Mouse (Mus musculus): ENCODE measurements around the gene Iffo1. TPM values are rescaled to one million over a fixed set of nuclear protein-coding genes. Genes with fewer than 3 reads are reported as not detected.

The Iffo1 gene
- polyA plus RNA-seq, 1 experiment: 18.4 TPM

- Histone ChIP-seq H3K79me3 (ENCODE audit: low read depth) (peaks cover 47% of the 10 kb centered on the region), H3ac (ENCODE audit: control insufficient read depth, insufficient read length, low read depth) (peak overlapping the region; percentile 83), H3K4me3 (ENCODE audit: insufficient read depth, poor library complexity, severe bottlenecking) (peak overlapping the region; percentile 92), H3K36me3 (ENCODE audit: control insufficient read depth, insufficient read depth) (peaks cover 45% of the 10 kb centered on the region), H3K27me3 (ENCODE audit: control insufficient read depth, insufficient read depth, insufficient read length) (no peaks in the 10 kb centered on the region), H3K79me2 (ENCODE audit: control insufficient read depth, insufficient read depth) (peaks cover 67% of the 10 kb centered on the region)
- no peak for TF ChIP-seq MAX (IDR thresholded peaks at IDR 0.05)
- TF ChIP-seq MYOG (IDR thresholded peaks at IDR 0.05; ENCODE audit: control insufficient read depth, extremely low read depth, insufficient read length): no peak
- TF ChIP-seq FOSL1 (IDR thresholded peaks at IDR 0.05; ENCODE audit: insufficient read depth, low read length, poor library complexity, severe bottlenecking): no peak
- TF ChIP-seq USF1 (IDR thresholded peaks at IDR 0.05; ENCODE audit: low read depth): no peak
- TF ChIP-seq MYOD1 (IDR thresholded peaks at IDR 0.05; ENCODE audit: control insufficient read depth, insufficient read length, low read depth): no peak
- TF ChIP-seq CTCF (IDR thresholded peaks at IDR 0.05; ENCODE audit: control insufficient read depth, insufficient read depth, insufficient read length): no peak
- TF ChIP-seq CEBPB (IDR thresholded peaks at IDR 0.05; ENCODE audit: low read depth): no peak
These were observed 47.1 kb upstream of the Iffo1 start for GRCm38 (mm10) chr6:125097951-125098350.

GRCm38 (mm10) chr6:125098513-125098912 lies 46.5 kb upstream of the Iffo1 start:
- Histone ChIP-seq H3K79me2 (ENCODE audit: control insufficient read depth, insufficient read depth) (peaks cover 70% of the 10 kb centered on the region), H3K4me3 (ENCODE audit: insufficient read depth, poor library complexity, severe bottlenecking) (peak overlapping the region; percentile 92), H3ac (ENCODE audit: control insufficient read depth, insufficient read length, low read depth) (peak overlapping the region; percentile 36), H3K79me3 (ENCODE audit: low read depth) (peaks cover 47% of the 10 kb centered on the region), H3K36me3 (ENCODE audit: control insufficient read depth, insufficient read depth) (peaks cover 48% of the 10 kb centered on the region), H3K27me3 (ENCODE audit: control insufficient read depth, insufficient read depth, insufficient read length) (no peaks in the 10 kb centered on the region)
- no peak for TF ChIP-seq FOSL1 (IDR thresholded peaks at IDR 0.05; ENCODE audit: insufficient read depth, low read length, poor library complexity, severe bottlenecking)
- no peak for TF ChIP-seq CEBPB (IDR thresholded peaks at IDR 0.05; ENCODE audit: low read depth)
- TF ChIP-seq USF1 (IDR thresholded peaks at IDR 0.05; ENCODE audit: low read depth): no peak
- TF ChIP-seq MAX (IDR thresholded peaks at IDR 0.05): no peak
- TF ChIP-seq MYOD1 (IDR thresholded peaks at IDR 0.05; ENCODE audit: control insufficient read depth, insufficient read length, low read depth): no peak
- TF ChIP-seq CTCF (IDR thresholded peaks at IDR 0.05; ENCODE audit: control insufficient read depth, insufficient read depth, insufficient read length): no peak
- TF ChIP-seq MYOG (IDR thresholded peaks at IDR 0.05; ENCODE audit: control insufficient read depth, extremely low read depth, insufficient read length): no peak

- TF ChIP-seq CTCF (IDR thresholded peaks at IDR 0.05; ENCODE audit: control insufficient read depth, insufficient read depth, insufficient read length) (no peak), USF1 (IDR thresholded peaks at IDR 0.05; ENCODE audit: low read depth) (no peak), MYOD1 (IDR thresholded peaks at IDR 0.05; ENCODE audit: control insufficient read depth, insufficient read length, low read depth) (peak; percentile 43), CEBPB (IDR thresholded peaks at IDR 0.05; ENCODE audit: low read depth) (no peak), MAX (IDR thresholded peaks at IDR 0.05) (no peak)
- Histone ChIP-seq H3K36me3 (ENCODE audit: control insufficient read depth, insufficient read depth) (peaks cover 56% of the 10 kb centered on the region), H3K79me3 (ENCODE audit: low read depth) (peaks cover 50% of the 10 kb centered on the region), H3K79me2 (ENCODE audit: control insufficient read depth, insufficient read depth) (peaks cover 77% of the 10 kb centered on the region), H3K4me3 (ENCODE audit: insufficient read depth, poor library complexity, severe bottlenecking) (peak overlapping the region; percentile 92), H3ac (ENCODE audit: control insufficient read depth, insufficient read length, low read depth) (peak overlapping the region; percentile 46), H3K27me3 (ENCODE audit: control insufficient read depth, insufficient read depth, insufficient read length) (no peaks in the 10 kb centered on the region)
These were observed 45.5 kb upstream of the Iffo1 start for GRCm38 (mm10) chr6:125099421-125099971.

DNA sequence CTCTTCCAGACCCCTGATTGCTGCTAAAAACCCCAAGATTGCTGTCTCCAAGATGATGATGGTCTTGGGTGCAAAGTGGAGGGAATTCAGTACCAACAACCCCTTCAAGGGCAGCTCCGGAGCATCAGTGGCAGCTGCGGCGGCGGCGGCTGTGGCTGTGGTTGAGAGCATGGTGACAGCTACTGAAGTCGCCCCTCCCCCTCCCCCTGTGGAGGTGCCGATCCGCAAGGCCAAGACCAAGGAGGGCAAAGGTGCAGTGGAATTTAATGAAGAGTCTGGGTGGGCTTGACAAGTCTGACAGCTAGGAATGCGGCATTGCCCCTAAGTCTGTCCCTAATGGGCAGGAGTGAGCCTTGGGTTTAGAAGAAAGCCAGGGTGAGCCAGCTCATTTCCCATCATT lies 43.6 kb upstream of the Iffo1 start:
- Histone ChIP-seq H3K36me3 (ENCODE audit: control insufficient read depth, insufficient read depth) (peaks cover 74% of the 10 kb centered on the region), H3K4me3 (ENCODE audit: insufficient read depth, poor library complexity, severe bottlenecking) (no peak overlapping the region), H3K27me3 (ENCODE audit: control insufficient read depth, insufficient read depth, insufficient read length) (no peaks in the 10 kb centered on the region), H3ac (ENCODE audit: control insufficient read depth, insufficient read length, low read depth) (no peak overlapping the region), H3K79me3 (ENCODE audit: low read depth) (peaks cover 50% of the 10 kb centered on the region), H3K79me2 (ENCODE audit: control insufficient read depth, insufficient read depth) (peaks cover 76% of the 10 kb centered on the region)
- TF ChIP-seq MYOD1 (IDR thresholded peaks at IDR 0.05; ENCODE audit: control insufficient read depth, insufficient read length, low read depth): no peak
- TF ChIP-seq MYOG (IDR thresholded peaks at IDR 0.05; ENCODE audit: control insufficient read depth, extremely low read depth, insufficient read length): no peak
- TF ChIP-seq CTCF (IDR thresholded peaks at IDR 0.05; ENCODE audit: control insufficient read depth, insufficient read depth, insufficient read length): no peak
- TF ChIP-seq USF1 (IDR thresholded peaks at IDR 0.05; ENCODE audit: low read depth): no peak
- TF ChIP-seq FOSL1 (IDR thresholded peaks at IDR 0.05; ENCODE audit: insufficient read depth, low read length, poor library complexity, severe bottlenecking): no peak
- no peak for TF ChIP-seq MAX (IDR thresholded peaks at IDR 0.05)
- TF ChIP-seq CEBPB (IDR thresholded peaks at IDR 0.05; ENCODE audit: low read depth): no peak

GRCm38 (mm10) chr6:125104223-125104622 lies 40.8 kb upstream of the Iffo1 start:
- TF ChIP-seq CEBPB (IDR thresholded peaks at IDR 0.05; ENCODE audit: low read depth) (no peak), USF1 (IDR thresholded peaks at IDR 0.05; ENCODE audit: low read depth) (no peak), MYOD1 (IDR thresholded peaks at IDR 0.05; ENCODE audit: control insufficient read depth, insufficient read length, low read depth) (no peak), CTCF (IDR thresholded peaks at IDR 0.05; ENCODE audit: control insufficient read depth, insufficient read depth, insufficient read length) (no peak), FOSL1 (IDR thresholded peaks at IDR 0.05; ENCODE audit: insufficient read depth, low read length, poor library complexity, severe bottlenecking) (no peak), MYOG (IDR thresholded peaks at IDR 0.05; ENCODE audit: control insufficient read depth, extremely low read depth, insufficient read length) (no peak), MAX (IDR thresholded peaks at IDR 0.05) (no peak)
- Histone ChIP-seq H3K4me3 (ENCODE audit: insufficient read depth, poor library complexity, severe bottlenecking) (no peak overlapping the region), H3K36me3 (ENCODE audit: control insufficient read depth, insufficient read depth) (peaks cover 93% of the 10 kb centered on the region), H3K79me2 (ENCODE audit: control insufficient read depth, insufficient read depth) (peaks cover 48% of the 10 kb centered on the region), H3ac (ENCODE audit: control insufficient read depth, insufficient read length, low read depth) (no peak overlapping the region), H3K27me3 (ENCODE audit: control insufficient read depth, insufficient read depth, insufficient read length) (no peaks in the 10 kb centered on the region), H3K79me3 (ENCODE audit: low read depth) (peaks cover 30% of the 10 kb centered on the region)
